Mouse (Mus musculus) adrenal gland, adult 18-20 months (tissue): ENCODE measurements around the gene 4933427D14Rik. TPM values are rescaled to one million over a fixed set of nuclear protein-coding genes. Genes with fewer than 3 reads are reported as not detected.

Experiments used
- DNase-seq, 2 experiments: peaks; one replicate each; pipeline ENCODE4 v3.0.0; 2021 to 2022; ENCODE audit warnings: low spot score in 2 of 2
- total RNA-seq, 2 experiments: library from RNA; stranded (reverse); gene quantifications; 1 replicate in 1 of 2; 2 replicates in 1 of 2; pipeline ENCODE4 v1.2.3; 2021

Gene 4933427D14Rik
- total RNA-seq, 2 experiments from 2014 or later, result 5.6 to 6.6 TPM

GRCm38 (mm10) chr11:72145182-72145876 lies 61.9 kb downstream of the 4933427D14Rik start:
- DNase-seq, result peak; percentile 39 to 59

- DNase-seq, result no peak
Observed at GRCm38 (mm10) chr11:72142889-72143288, 64.4 kb downstream of the 4933427D14Rik start.

- no peak for DNase-seq
Observed at GRCm38 (mm10) chr11:72140198-72140597, 67.1 kb downstream of the 4933427D14Rik start.

GRCm38 (mm10) chr11:72136231-72136982 lies 70.9 kb downstream of the 4933427D14Rik start:
- no peak for DNase-seq

- peak; percentile 60 to 66 for DNase-seq
Observed at GRCm38 (mm10) chr11:72135383-72136158, 71.7 kb downstream of the 4933427D14Rik start, which contains the start of gene Pitpnm3. Gene Pitpnm3, minus strand, starts transcription at chr11:72135778.

GRCm38 (mm10) chr11:72134536-72135382 lies 72.5 kb downstream of the 4933427D14Rik start:
- no peak for DNase-seq

- DNase-seq, result no peak
Observed at GRCm38 (mm10) chr11:72133075-72133474, 74.2 kb downstream of the 4933427D14Rik start.

GRCm38 (mm10) chr11:72132266-72132665 lies 75.0 kb downstream of the 4933427D14Rik start:
- DNase-seq, result peak; percentile 44 to 65

- DNase-seq, result no peak
Observed at GRCm38 (mm10) chr11:72131697-72132096, 75.6 kb downstream of the 4933427D14Rik start.

GRCm38 (mm10) chr11:72130905-72131304 lies 76.4 kb downstream of the 4933427D14Rik start:
- no peak for DNase-seq

GRCm38 (mm10) chr11:72130472-72130871 lies 76.8 kb downstream of the 4933427D14Rik start:
- no peak for DNase-seq

GRCm38 (mm10) chr11:72130021-72130420 lies 77.2 kb downstream of the 4933427D14Rik start:
- no peak for DNase-seq

- no peak for DNase-seq
Observed at GRCm38 (mm10) chr11:72129032-72129894, 78.0 kb downstream of the 4933427D14Rik start.

- DNase-seq, result no peak
Observed at GRCm38 (mm10) chr11:72127450-72128189, 79.6 kb downstream of the 4933427D14Rik start.

GRCm38 (mm10) chr11:72125781-72126180 lies 81.5 kb downstream of the 4933427D14Rik start:
- no peak for DNase-seq

- DNase-seq, result no peak
Observed at GRCm38 (mm10) chr11:72123531-72123930, 83.7 kb downstream of the 4933427D14Rik start.

- no peak for DNase-seq
Observed at GRCm38 (mm10) chr11:72120354-72120753, 86.9 kb downstream of the 4933427D14Rik start.

GRCm38 (mm10) chr11:72118630-72119029 lies 88.6 kb downstream of the 4933427D14Rik start:
- DNase-seq, result no peak

GRCm38 (mm10) chr11:72113296-72113695 lies 94.0 kb downstream of the 4933427D14Rik start:
- DNase-seq, result no peak
